Mouse (Mus musculus) hindbrain, embryonic 12.5 days (tissue): ENCODE measurements around the gene Golph3. TPM values are rescaled to one million over a fixed set of nuclear protein-coding genes. Genes with fewer than 3 reads are reported as not detected.
A peak's percentile ranks its signal among the peaks of the same experiment; 100 is the strongest.

Source experiments
- ATAC-seq: fragments of 200-750 bp; cut with Nextera tagmentation; 2 replicates; pipeline ENCODE4 v1.8.0; 2017; ENCODE audit warnings: moderate TSS enrichment; ENCODE audit not compliant: low FRiP score
- H3K27ac ChIP-seq: fragments of 300-500 bp; sonication (generic); 2 replicates; pipeline ENCODE4 v1.5.1; 2016; ENCODE audit warnings: mild to moderate bottlenecking
- H3K27me3 ChIP-seq: fragments of 300-500 bp; sonication (generic); 2 replicates; pipeline ENCODE4 v1.6.1; 2016; ENCODE audit warnings: mild to moderate bottlenecking
- H3K36me3 ChIP-seq: fragments of 300-500 bp; sonication (generic); 2 replicates; pipeline ENCODE4 v1.6.1; 2016; ENCODE audit warnings: mild to moderate bottlenecking
- H3K4me1 ChIP-seq: fragments of 300-500 bp; sonication (generic); 2 replicates; pipeline ENCODE4 v1.6.1; 2016
- H3K4me2 ChIP-seq: fragments of 300-500 bp; sonication (generic); replicated peaks from 2 replicates; pipeline ENCODE4 v1.6.1; 2016; ENCODE audit warnings: mild to moderate bottlenecking
- H3K4me3 ChIP-seq: fragments of 300-500 bp; sonication (generic); 2 replicates; pipeline ENCODE4 v1.5.1; 2016; ENCODE audit warnings: mild to moderate bottlenecking
- H3K9ac ChIP-seq: fragments of 300-500 bp; sonication (generic); 2 replicates; pipeline ENCODE4 v1.6.1; 2016; ENCODE audit warnings: mild to moderate bottlenecking, moderate library complexity
- H3K9me3 ChIP-seq: fragments of 300-500 bp; sonication (generic); replicated peaks from 2 replicates; pipeline ENCODE4 v1.6.1; 2016; ENCODE audit warnings: mild to moderate bottlenecking
- WGBS: fragments of 180-500 bp; shearing (Covaris S2); methylation state at CpG from one replicate; pipeline ENCODE4 v1.1.7; 2016; 5-methylcytosine and 5-hydroxymethylcytosine counted together
- polyA plus RNA-seq: library from polyadenylated mRNA; unstranded; fragments of >200 nt; fragmentation: Nextera tagmentation; extraction: Ambion mirVana; gene quantifications from 2 replicates; pipeline ENCODE4 v1.2.1, GENCODE M21; 2016

Gene Golph3
- polyA plus RNA-seq, 1 experiment from 2014 or later, result 97.9 TPM

DNA sequence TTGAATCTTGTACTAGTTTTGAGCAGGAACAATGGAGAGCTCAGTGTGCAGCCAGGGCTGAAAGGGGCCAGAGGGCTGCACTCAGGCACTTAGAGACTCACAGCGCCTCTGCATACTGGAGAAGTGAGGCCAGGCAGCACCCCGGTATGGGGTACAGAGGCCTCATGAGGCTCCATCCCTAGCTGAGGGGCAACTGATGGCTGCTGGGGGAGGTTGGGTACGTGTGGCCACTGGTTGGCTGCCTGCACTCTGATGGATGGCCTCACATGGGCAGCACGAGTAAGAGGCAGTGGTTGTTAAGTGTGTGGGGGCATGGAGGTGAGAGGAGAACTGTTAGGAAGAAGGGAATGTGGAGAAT, 20.1 kb downstream of the Golph3 start:
- Histone ChIP-seq H3K9ac (0 out of 2 replicates have a peak overlapping the region, but pooled peaks have one; percentile 29), H3K4me2 (no peak overlapping the region), H3K27ac (no peak overlapping the region), H3K4me3 (no peak overlapping the region), H3K4me1 (peaks cover 11% of the 10 kb centered on the region), H3K36me3 (peaks cover 23% of the 10 kb centered on the region; the same call in 1 of the 2 replicates), H3K27me3 (no peaks in the 10 kb centered on the region), H3K9me3 (no peaks in the 10 kb centered on the region)
- 0 out of 2 replicates have a peak, but pooled peaks have one; percentile 26 for ATAC-seq
- 36% methylated on average over 4 of the region's 4 CpGs for WGBS

DNA sequence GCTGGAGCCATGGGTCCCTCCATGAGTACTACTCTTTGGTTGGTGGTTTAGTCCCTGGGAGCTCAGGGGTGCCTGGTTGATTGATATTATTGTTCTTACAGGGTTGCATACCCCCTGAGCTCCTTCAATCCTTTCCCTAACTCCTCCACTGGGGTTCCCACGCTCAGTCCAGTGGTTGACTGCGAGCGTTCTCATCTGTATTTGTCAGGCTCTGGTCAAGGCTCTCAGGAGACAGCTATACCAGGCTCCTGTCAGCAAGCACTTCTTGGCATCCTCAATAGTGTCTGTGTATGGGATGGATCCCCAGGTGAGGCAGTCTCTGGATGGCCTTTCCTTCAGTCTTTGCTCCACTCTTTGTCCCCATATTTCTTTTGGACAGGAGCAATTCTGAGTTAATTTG, 25.7 kb downstream of the Golph3 start:
- no peak overlapping the region for H3K4me3 ChIP-seq
- no peaks in the 10 kb centered on the region for H3K4me1 ChIP-seq
- no peaks in the 10 kb centered on the region for H3K9me3 ChIP-seq
- no peaks in the 10 kb centered on the region for H3K27me3 ChIP-seq
- no peak overlapping the region for H3K4me2 ChIP-seq
- H3K9ac ChIP-seq, result no peak overlapping the region
- 97% methylated on average over 3 of the region's 3 CpGs for WGBS
- H3K36me3 ChIP-seq, result peaks cover 30% of the 10 kb centered on the region
- no peak for ATAC-seq
- H3K27ac ChIP-seq, result no peak overlapping the region

DNA sequence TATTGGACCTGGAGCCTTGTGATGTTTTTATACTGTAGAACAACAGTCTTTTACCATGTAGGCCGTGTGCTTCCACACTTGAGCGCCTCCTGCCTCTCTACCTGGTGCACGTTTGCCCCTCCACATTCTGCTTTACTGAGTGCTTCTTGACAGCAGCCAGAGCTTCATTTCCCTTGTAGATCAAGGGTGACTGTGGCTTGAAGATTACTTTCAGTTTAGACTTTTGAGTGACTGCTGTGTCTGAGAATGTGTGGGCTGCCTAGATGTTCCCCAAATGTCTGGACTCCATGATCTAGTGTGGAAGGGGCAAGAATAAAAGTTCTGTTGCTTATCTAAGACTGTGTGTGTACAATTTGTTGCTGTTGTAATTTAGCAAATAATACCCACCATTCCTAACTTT, 27.7 kb downstream of the Golph3 start:
- 91% methylated on average over 3 of the region's 3 CpGs for whole genome bisulfite sequencing
- Histone ChIP-seq H3K9me3 (no peaks in the 10 kb centered on the region), H3K9ac (no peak overlapping the region), H3K36me3 (peaks cover 35% of the 10 kb centered on the region), H3K4me1 (no peaks in the 10 kb centered on the region), H3K4me2 (no peak overlapping the region), H3K27ac (no peak overlapping the region), H3K27me3 (no peaks in the 10 kb centered on the region), H3K4me3 (no peak overlapping the region)
- ATAC-seq, result no peak

DNA sequence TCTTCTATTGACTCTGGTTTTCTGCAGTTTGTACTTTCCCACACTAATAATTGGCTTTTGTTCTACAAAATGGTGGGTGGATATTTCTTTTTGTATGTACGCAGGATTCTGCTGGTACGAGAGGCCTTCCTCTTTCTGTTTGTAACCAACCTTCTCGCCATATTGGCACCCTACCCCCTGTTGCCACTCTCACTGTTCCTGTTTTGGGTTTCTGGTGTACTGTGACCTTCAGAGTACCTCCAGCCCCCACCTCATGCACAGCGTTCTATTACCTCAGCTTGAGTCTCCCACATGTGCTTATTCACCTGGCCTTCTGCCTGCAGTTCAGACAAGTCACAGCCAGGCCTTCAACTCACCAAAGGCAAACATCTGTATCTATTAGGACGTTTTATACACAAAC, 28.6 kb downstream of the Golph3 start:
- H3K9ac ChIP-seq, result no peak overlapping the region
- H3K27ac ChIP-seq, result no peak overlapping the region
- no peaks in the 10 kb centered on the region for H3K27me3 ChIP-seq
- peaks cover 38% of the 10 kb centered on the region for H3K36me3 ChIP-seq
- ATAC-seq, result no peak
- no peaks in the 10 kb centered on the region for H3K4me1 ChIP-seq
- H3K4me3 ChIP-seq, result no peak overlapping the region
- H3K4me2 ChIP-seq, result no peak overlapping the region
- WGBS, result 89% methylated on average over 5 of the region's 5 CpGs
- no peaks in the 10 kb centered on the region for H3K9me3 ChIP-seq

DNA sequence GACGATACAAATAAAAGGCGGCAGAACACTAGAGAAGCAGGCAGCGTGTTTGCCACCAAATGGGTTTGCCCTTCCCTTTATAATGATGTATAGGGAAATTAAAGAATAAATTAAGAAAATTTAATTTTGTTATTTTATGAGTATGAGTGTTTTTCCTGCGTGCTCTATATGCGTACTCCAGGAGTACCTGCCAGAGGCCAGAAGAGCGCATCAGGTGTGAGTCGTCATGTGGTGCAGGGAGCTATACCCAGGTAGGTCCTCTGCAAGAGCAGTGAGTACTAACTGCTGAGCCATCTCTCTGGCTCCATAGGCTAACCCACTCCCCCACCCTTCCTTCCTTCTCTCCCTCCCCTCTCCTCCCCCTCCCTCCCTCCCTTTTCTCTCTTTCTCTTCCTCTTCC, 30.2 kb downstream of the Golph3 start:
- Histone ChIP-seq H3K36me3 (peaks cover 44% of the 10 kb centered on the region), H3K27me3 (no peaks in the 10 kb centered on the region), H3K4me2 (no peak overlapping the region), H3K27ac (no peak overlapping the region), H3K9ac (no peak overlapping the region), H3K4me3 (no peak overlapping the region), H3K4me1 (no peaks in the 10 kb centered on the region), H3K9me3 (no peaks in the 10 kb centered on the region)
- WGBS, result 96% methylated on average over 7 of the region's 7 CpGs
- ATAC-seq, result no peak

DNA sequence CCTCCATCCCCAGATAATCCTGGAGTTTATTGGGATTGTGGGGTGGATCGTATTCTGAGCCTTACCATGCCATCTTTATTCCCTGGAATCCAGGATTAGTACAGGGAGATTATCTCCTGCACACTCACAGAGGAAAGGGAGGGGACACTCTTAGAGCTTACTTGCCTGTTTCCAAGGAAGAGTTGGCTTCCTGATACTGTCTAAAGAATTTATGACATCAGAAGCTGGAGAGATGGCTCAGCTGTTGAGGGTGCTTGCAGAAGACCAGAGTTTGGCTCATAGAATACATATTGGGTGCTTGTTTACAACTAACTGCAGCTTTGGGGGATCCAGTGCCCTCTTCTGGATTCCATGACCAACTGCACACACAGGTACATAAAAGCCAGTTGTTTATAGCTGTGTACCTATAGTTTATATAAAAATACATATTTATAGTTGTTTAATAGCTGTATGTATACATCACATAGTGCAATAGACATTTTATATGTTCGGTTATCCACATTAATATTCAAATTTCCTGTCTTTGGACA, 33.1 kb downstream of the Golph3 start:
- H3K36me3 ChIP-seq, result peaks cover 44% of the 10 kb centered on the region
- no peak for ATAC-seq
- no peak overlapping the region for H3K4me3 ChIP-seq
- no peaks in the 10 kb centered on the region for H3K27me3 ChIP-seq
- H3K9ac ChIP-seq, result no peak overlapping the region
- no peak overlapping the region for H3K27ac ChIP-seq
- H3K4me2 ChIP-seq, result no peak overlapping the region
- 94% methylated on average over 2 of the region's 2 CpGs for WGBS
- no peaks in the 10 kb centered on the region for H3K4me1 ChIP-seq
- no peaks in the 10 kb centered on the region for H3K9me3 ChIP-seq

DNA sequence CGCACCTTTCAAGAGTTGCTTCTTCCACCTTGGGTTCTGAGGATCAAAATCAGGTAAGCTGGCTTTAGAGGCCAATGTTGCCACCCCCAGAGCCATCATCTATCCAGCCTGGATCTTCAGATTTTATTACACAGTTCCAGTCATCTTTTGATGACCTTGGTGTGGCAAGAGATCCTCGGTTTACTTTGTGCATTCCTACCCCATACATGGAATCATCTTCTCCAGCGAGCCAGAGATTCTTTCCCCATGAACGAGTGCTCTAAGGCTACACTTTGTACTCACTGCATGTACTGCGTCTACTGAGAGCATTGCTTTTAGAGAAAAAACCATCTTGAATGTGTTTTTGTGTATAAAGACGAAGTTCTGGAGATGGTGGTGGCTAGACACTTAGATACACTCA, 34.0 kb downstream of the Golph3 start:
- Histone ChIP-seq H3K36me3 (peaks cover 39% of the 10 kb centered on the region), H3K27ac (no peak overlapping the region), H3K9me3 (no peaks in the 10 kb centered on the region), H3K4me1 (no peaks in the 10 kb centered on the region), H3K27me3 (no peaks in the 10 kb centered on the region), H3K9ac (no peak overlapping the region), H3K4me3 (no peak overlapping the region), H3K4me2 (no peak overlapping the region)
- no peak for ATAC-seq
- 95% methylated on average over 6 of the region's 6 CpGs for WGBS

DNA sequence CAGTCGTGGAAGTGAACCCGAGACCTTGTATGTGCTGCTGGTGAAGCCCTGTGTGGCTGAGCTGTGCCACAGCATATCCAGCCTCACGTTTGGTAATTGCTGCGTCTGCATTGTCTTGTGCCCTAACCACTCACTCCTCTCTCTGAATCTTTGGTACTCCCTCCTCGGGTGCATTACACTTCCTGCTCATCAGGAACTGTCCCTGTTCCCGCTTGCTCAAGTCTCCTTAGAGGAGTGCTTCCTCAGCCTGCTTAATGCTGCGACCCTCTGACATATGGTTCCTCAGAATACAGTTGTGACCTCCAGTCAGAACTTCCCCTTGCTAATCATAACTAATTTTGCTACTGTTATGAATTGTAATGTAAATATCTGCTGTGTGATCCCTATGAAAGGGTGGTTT, 34.7 kb downstream of the Golph3 start:
- H3K36me3 ChIP-seq, result peaks cover 39% of the 10 kb centered on the region
- H3K27me3 ChIP-seq, result no peaks in the 10 kb centered on the region
- WGBS, result 89% methylated on average over 7 of the region's 7 CpGs

DNA sequence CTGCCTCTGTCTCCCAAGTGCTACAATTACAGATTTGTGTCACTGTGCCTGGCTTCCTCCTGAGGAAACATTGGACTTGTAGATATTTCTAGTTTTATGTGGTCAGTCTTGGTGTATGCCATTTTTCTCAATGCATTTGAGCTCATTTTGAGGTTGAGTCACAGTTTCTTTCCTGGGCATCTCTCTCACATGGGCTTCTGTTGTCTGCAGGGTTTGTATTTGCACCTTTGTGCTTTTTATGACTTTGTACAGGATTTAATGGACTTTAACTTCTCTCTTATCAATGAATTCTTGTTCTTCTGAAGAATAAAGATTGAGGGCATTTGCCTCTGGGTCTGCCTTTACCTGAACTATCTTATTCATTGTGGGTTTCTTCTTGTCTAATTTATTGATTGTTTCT, 36.2 kb downstream of the Golph3 start:
- H3K9ac ChIP-seq, result no peak overlapping the region
- no peaks in the 10 kb centered on the region for H3K4me1 ChIP-seq
- no peak overlapping the region for H3K4me2 ChIP-seq
- H3K36me3 ChIP-seq, result peaks cover 32% of the 10 kb centered on the region
- no peak overlapping the region for H3K4me3 ChIP-seq
- no peaks in the 10 kb centered on the region for H3K9me3 ChIP-seq
- ATAC-seq, result no peak
- no peaks in the 10 kb centered on the region for H3K27me3 ChIP-seq
- H3K27ac ChIP-seq, result no peak overlapping the region

More for the DNA sequence above, 34.7 kb downstream of the Golph3 start:
- H3K4me3 ChIP-seq, result no peak overlapping the region
- H3K9me3 ChIP-seq, result no peaks in the 10 kb centered on the region
- no peak for ATAC-seq
- no peak overlapping the region for H3K27ac ChIP-seq
- no peak overlapping the region for H3K4me2 ChIP-seq
- no peak overlapping the region for H3K9ac ChIP-seq
- no peaks in the 10 kb centered on the region for H3K4me1 ChIP-seq

DNA sequence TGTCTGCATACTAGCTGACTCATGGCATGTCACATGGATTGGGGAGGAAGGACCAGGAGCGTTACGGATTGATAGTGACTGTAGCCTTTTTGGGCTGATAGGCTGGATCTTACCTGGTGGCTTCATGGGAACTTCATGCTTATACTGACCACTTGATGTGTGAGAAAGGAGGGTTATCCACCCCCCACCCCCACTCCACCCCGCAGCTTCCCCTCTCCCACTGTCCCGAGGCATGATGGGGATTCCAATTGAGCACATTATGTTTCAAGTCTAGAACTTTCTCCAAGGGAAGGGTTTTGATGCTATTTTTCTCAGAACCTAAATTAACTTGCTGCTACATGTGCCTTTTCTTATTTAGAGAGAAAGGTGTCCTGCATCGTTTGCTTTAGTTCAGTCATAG, 37.1 kb downstream of the Golph3 start:
- peaks cover 24% of the 10 kb centered on the region for H3K36me3 ChIP-seq
- no peak for ATAC-seq
- no peaks in the 10 kb centered on the region for H3K27me3 ChIP-seq
- WGBS, result 93% methylated on average over 5 of the region's 5 CpGs
- no peak overlapping the region for H3K4me3 ChIP-seq
- H3K4me1 ChIP-seq, result no peaks in the 10 kb centered on the region
- H3K27ac ChIP-seq, result no peak overlapping the region
- no peak overlapping the region for H3K9ac ChIP-seq
- no peak overlapping the region for H3K4me2 ChIP-seq
- no peaks in the 10 kb centered on the region for H3K9me3 ChIP-seq

DNA sequence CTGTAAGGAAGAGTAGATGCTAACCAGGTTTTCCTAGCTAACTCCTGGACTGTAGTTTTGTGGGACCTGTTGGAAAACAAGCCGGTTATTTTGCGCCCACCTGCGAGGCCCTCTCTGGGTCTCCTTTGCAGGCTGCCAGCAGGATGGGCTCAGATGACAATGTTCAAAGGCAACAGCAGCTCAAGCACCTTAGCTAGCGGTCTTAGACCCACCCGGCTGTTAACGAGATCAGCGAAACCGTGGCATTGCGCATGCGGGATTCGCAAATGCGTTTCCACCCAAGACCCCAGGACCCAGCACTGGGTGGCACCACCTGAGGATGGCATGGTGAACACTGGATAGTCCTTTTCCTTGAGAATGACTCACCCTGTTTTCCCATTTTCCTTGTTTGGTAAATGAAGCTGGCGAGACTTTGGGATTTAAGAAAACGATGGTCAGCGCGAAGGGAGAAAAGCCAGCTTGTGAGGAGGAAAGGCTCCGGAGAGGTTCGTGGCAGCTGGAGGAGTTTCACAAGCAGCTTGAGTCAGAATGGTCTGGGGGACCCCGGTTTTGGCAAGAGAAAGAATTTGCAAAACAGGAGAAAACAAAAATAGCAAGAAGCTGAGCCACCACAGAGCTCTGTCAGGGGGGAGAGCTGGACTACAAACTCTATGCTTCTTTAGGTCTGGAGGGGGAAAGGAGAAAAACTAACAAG, 39.4 kb downstream of the Golph3 start:
- H3K27me3 ChIP-seq, result no peaks in the 10 kb centered on the region
- no peak overlapping the region for H3K4me3 ChIP-seq
- 0 out of 2 replicates have a peak, but pooled peaks cover 8% of the 10 kb centered on the region for H3K36me3 ChIP-seq
- no peak overlapping the region for H3K4me2 ChIP-seq
- H3K4me1 ChIP-seq, result peaks cover 4% of the 10 kb centered on the region; the same call in 1 of the 2 replicates
- H3K27ac ChIP-seq, result no peak overlapping the region
- 78% methylated on average over 19 of the region's 19 CpGs for WGBS
- no peaks in the 10 kb centered on the region for H3K9me3 ChIP-seq
- no peak for ATAC-seq
- no peak overlapping the region for H3K9ac ChIP-seq

DNA sequence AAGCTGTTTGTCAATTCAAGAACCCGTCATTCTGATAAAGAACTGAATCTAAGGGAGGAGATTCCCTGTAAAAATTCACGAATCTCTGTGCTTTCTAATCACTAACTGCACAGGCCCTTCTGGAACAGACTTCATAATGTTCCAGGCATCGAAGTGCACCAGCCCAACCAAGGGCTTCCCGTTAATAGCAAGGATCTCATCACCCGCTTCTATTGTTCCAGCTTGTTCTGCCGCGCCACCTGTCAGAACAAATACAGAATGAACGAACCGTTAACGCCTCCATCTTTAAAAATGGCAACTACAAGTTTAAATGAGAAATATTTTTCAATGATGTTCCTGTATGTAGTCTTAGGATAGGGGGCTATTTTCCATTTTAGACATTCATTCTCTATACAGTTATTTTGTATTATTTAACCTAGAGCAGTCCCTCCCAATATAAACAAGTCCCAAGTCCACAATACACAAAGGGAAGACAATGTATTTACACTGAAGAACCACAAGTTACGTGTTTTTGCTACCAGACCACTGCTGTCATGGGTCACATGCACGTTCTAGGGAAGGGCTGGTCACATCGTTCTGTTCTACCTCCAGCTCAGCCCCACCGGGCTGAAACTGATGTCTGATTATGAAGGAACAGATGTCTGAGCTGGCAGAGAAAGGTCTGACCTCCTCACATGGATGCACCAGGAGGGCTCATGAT, 40.9 kb downstream of the Golph3 start:
- no peaks in the 10 kb centered on the region for H3K9me3 ChIP-seq
- no peaks in the 10 kb centered on the region for H3K27me3 ChIP-seq
- H3K4me3 ChIP-seq, result no peak overlapping the region
- no peak overlapping the region for H3K9ac ChIP-seq
- WGBS, result 89% methylated on average over 14 of the region's 14 CpGs
- H3K36me3 ChIP-seq, result no peaks in the 10 kb centered on the region
- no peak overlapping the region for H3K4me2 ChIP-seq
- no peak for ATAC-seq
- no peak overlapping the region for H3K27ac ChIP-seq
- peaks cover 17% of the 10 kb centered on the region for H3K4me1 ChIP-seq

DNA sequence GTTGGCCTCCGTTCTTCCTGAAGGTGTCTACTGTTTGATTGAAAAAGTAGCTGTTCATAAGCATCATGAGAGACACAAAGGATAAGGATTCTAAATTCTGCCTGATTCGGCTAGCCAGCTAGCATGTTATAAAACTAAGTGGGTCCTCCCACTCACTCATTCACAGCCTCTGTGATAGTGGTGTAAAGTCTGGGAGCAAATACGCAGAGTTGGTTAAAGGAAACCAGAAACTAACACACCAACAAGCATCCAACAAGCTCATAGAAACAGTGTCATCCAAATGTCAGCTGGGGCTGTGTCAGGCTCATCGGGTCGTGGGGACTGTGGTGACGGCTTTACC, 41.4 kb downstream of the Golph3 start:
- 90% methylated on average over 6 of the region's 6 CpGs for WGBS
- Histone ChIP-seq H3K9ac (no peak overlapping the region), H3K27me3 (no peaks in the 10 kb centered on the region)

More for the DNA sequence above, 41.4 kb downstream of the Golph3 start:
- no peak overlapping the region for H3K27ac ChIP-seq
- no peak overlapping the region for H3K4me3 ChIP-seq
- no peaks in the 10 kb centered on the region for H3K36me3 ChIP-seq
- peaks cover 20% of the 10 kb centered on the region for H3K4me1 ChIP-seq
- H3K9me3 ChIP-seq, result no peaks in the 10 kb centered on the region
- H3K4me2 ChIP-seq, result no peak overlapping the region
- no peak for ATAC-seq
